Mouse (Mus musculus): Measurements from ENCODE around the gene A430078G23Rik. TPM values are rescaled to one million over a fixed set of nuclear protein-coding genes. Genes with fewer than 3 reads are reported as not detected.

Gene A430078G23Rik
- polyA plus RNA-seq, 2 experiments = 0.33 to 0.36 TPM

DNA sequence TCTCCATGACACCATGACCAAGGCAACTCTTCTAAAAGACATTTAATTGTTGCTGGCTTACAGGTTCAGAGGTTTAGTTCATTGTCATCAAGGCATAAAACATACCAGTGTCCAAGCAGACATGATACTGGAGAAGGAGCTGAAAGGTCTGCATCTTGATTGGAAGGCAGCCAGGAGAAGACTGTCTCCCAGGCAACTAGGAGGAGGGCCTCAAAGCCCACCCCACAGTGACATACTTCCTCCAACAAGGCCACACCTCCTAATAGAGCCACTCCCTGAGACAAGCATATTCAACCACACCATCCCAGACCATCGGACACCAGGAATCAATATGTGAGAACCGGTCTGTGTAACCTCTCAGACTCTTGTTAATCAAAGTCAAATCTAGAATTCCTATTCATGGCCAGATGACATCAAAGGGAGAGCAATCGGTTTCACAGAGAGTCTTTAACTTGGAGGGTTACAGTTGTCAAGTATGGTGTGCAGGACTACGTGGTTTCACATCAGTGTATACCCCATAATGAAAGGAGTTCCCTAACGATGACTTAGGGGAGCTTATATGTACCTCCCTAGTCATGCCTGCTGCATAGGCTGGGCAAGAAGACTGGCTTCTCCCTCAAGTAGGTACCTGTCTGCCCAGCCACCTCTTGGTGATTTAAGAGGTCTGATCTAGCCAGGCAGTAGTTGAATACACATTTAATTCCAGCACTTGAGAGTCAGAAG is 6.4 kb upstream of the A430078G23Rik start:
- no peak for DNase-seq (ENCODE audit: low read depth in 3 of 3, low spot score in 3 of 3)
- no peaks in the 10 kb centered on the region for H3K36me3 ChIP-seq (replicated peaks; ENCODE audit: control insufficient read depth, insufficient read depth, low read depth)
- TF ChIP-seq CTCF (IDR thresholded peaks at IDR 0.05; ENCODE audit: low read depth) (no peak), EP300 (IDR thresholded peaks at IDR 0.05; ENCODE audit: low read depth) (no peak)
- no peaks in the 10 kb centered on the region for H3K27me3 ChIP-seq (ENCODE audit: control insufficient read depth, insufficient read depth, low read length)
- no peaks in the 10 kb centered on the region for H3K9me3 ChIP-seq (ENCODE audit: control insufficient read depth, low read length)
- H3K4me1 ChIP-seq (replicated peaks; ENCODE audit: control insufficient read depth in 2 of 2, insufficient read depth in 2 of 2, low read length in 1 of 2) = peaks cover 0 to 5% of the 10 kb centered on the region in 2 experiments; a peak in 1 of 4 replicates
- ATAC-seq (ENCODE audit: insufficient read depth) = no peak
- H3K4me2 ChIP-seq (ENCODE audit: low read depth) = no peak overlapping the region
- no peak overlapping the region for H3K27ac ChIP-seq
- H3K9ac ChIP-seq (replicated peaks) = no peak overlapping the region
- no peak overlapping the region for H3K4me3 ChIP-seq (ENCODE audit: insufficient read depth in 1 of 2, low read depth in 2 of 2, low read length in 2 of 2)
- 63% methylated on average over 5 of the region's 5 CpGs for WGBS (ENCODE audit: insufficient replicate concordance)

DNA sequence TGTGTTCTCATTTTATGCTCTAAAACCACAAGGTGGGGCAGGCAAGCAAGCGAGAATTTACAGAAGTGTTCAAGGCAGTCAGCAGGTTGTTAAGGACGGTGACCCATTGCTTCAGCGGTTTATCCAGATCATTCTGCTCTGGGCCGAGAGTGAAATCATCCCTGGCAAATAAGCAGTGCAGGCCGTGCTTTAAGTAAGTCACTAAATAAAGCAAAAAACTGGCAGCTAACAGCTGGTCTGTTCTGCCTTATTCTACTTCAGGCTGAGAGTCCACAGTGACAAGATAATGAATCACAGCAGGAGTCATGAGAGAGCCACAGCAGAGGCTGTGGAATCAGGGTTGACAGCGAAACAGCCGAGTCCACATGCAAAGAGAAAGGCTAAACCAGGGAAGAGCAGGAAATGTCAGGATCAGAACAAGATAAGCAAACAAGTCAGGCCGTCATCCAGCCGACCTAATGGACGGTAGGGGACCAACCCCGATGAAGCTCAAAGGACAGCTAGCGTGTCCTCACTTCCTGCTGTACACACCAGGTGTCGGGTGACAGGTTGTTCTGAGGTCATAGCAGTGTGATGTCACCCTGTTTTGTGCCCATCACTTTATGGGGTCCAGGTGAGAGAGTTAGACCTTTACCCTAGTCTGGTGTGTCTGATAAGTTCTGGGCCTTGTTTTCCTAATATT is 4.9 kb upstream of the A430078G23Rik start:
- no peak for DNase-seq (ENCODE audit: low read depth in 3 of 3, low spot score in 3 of 3)
- peak; percentile 59; the same call in 1 of the 2 replicates for ATAC-seq (ENCODE audit: insufficient read depth)
- H3K27me3 ChIP-seq (ENCODE audit: control insufficient read depth, insufficient read depth, low read length) = no peaks in the 10 kb centered on the region

DNA sequence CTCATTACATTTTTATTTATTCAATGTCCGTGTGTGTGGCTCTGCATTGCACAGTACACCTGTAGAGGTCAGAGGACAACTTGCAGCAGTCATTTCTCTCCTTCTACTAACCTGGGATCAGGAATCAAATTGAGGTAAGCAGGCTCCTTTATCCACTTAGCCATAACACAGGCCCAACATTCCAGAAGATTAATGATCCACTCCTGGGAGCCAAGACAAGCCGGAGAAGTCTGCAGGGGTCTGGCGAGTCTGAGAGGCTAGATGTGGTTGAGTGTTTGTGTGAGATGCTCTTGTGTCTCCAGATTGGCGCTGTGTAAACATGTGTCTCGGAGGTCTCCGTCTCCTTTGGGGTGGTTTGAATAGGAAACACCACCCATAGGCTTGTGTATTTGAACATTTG is 2.5 kb upstream of the A430078G23Rik start:
- DNase-seq (ENCODE audit: low read depth in 3 of 3, low spot score in 3 of 3) (no peak), ATAC-seq (ENCODE audit: insufficient read depth) (no peak)
- no peaks in the 10 kb centered on the region for H3K9me3 ChIP-seq (ENCODE audit: control insufficient read depth, low read length)
- H3K4me1 ChIP-seq (replicated peaks; ENCODE audit: control insufficient read depth in 2 of 2, insufficient read depth in 2 of 2, low read length in 1 of 2) = peaks cover 0 to 19% of the 10 kb centered on the region in 2 experiments; a peak in 2 of 4 replicates
- no peaks in the 10 kb centered on the region for H3K27me3 ChIP-seq (ENCODE audit: control insufficient read depth, insufficient read depth, low read length)
- H3K9ac ChIP-seq (replicated peaks) = no peak overlapping the region
- H3K27ac ChIP-seq = no peak overlapping the region
- 70% methylated on average over 6 of the region's 6 CpGs for WGBS (ENCODE audit: insufficient replicate concordance)
- TF ChIP-seq CTCF (IDR thresholded peaks at IDR 0.05; ENCODE audit: low read depth) (no peak), EP300 (IDR thresholded peaks at IDR 0.05; ENCODE audit: low read depth) (no peak)
- H3K36me3 ChIP-seq (replicated peaks; ENCODE audit: control insufficient read depth, insufficient read depth, low read depth) = no peaks in the 10 kb centered on the region
- H3K4me3 ChIP-seq (ENCODE audit: insufficient read depth in 1 of 2, low read depth in 2 of 2, low read length in 2 of 2) = no peak overlapping the region
- H3K4me2 ChIP-seq (ENCODE audit: low read depth) = no peak overlapping the region

More for the DNA sequence above, 4.9 kb upstream of the A430078G23Rik start:
- Histone ChIP-seq H3K9me3 (ENCODE audit: control insufficient read depth, low read length) (no peaks in the 10 kb centered on the region), H3K9ac (replicated peaks) (no peak overlapping the region), H3K4me2 (ENCODE audit: low read depth) (no peak overlapping the region), H3K4me1 (replicated peaks; ENCODE audit: control insufficient read depth in 2 of 2, insufficient read depth in 2 of 2, low read length in 1 of 2) (peaks cover 0 to 13% of the 10 kb centered on the region in 2 experiments; a peak in 2 of 4 replicates), H3K27ac (no peak overlapping the region), H3K36me3 (replicated peaks; ENCODE audit: control insufficient read depth, insufficient read depth, low read depth) (no peaks in the 10 kb centered on the region), H3K4me3 (ENCODE audit: insufficient read depth in 1 of 2, low read depth in 2 of 2, low read length in 2 of 2) (no peak overlapping the region)
- TF ChIP-seq EP300 (IDR thresholded peaks at IDR 0.05; ENCODE audit: low read depth) (no peak), CTCF (IDR thresholded peaks at IDR 0.05; ENCODE audit: low read depth) (peak; percentile 10; the same call in 1 of the 2 replicates)
- 34% methylated on average over 13 of the region's 13 CpGs for WGBS (ENCODE audit: insufficient replicate concordance)

DNA sequence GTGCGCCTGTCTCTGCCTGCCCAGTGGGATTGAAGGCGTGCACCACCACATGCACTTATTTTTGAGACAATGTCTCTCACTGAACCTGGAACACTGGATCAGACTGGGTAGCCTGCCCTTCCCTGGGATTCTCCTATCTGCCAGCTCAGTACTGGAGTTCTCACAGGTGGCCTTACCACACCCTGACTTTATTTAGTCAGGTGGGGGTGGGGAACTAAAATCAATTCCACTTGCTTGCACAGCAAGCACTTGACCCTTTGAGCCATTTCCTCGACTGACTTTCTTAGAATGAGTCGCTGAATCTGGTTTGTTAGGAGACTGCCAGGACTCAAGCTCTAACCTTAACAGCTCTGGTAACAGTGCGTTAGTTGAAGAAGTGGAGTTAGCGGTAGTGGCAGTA is 500 bp upstream of the A430078G23Rik start:
- no peak for ATAC-seq (ENCODE audit: insufficient read depth)
- Histone ChIP-seq H3K9ac (replicated peaks) (no peak overlapping the region), H3K4me1 (replicated peaks; ENCODE audit: control insufficient read depth in 2 of 2, insufficient read depth in 2 of 2, low read length in 1 of 2) (peaks cover 0 to 24% of the 10 kb centered on the region in 2 experiments; a peak in 2 of 4 replicates), H3K27me3 (ENCODE audit: control insufficient read depth, insufficient read depth, low read length) (no peaks in the 10 kb centered on the region), H3K4me2 (ENCODE audit: low read depth) (no peak overlapping the region; the same call in 1 of the 2 replicates), H3K4me3 (ENCODE audit: insufficient read depth in 1 of 2, low read depth in 2 of 2, low read length in 2 of 2) (no peak overlapping the region), H3K9me3 (ENCODE audit: control insufficient read depth, low read length) (no peaks in the 10 kb centered on the region), H3K36me3 (replicated peaks; ENCODE audit: control insufficient read depth, insufficient read depth, low read depth) (no peaks in the 10 kb centered on the region), H3K27ac (no peak overlapping the region)
- WGBS (ENCODE audit: insufficient replicate concordance) = 51% methylated on average over 6 of the region's 6 CpGs
- TF ChIP-seq EP300 (IDR thresholded peaks at IDR 0.05; ENCODE audit: low read depth) (no peak), CTCF (IDR thresholded peaks at IDR 0.05; ENCODE audit: low read depth) (no peak)
- DNase-seq (ENCODE audit: low read depth in 3 of 3, low spot score in 3 of 3) = no peak

Data from liver, embryonic 14.5 days (tissue).